Mouse (Mus musculus) lung, postnatal 0 days (tissue): ENCODE data around the gene Ripor1. TPM values are rescaled to one million over a fixed set of nuclear protein-coding genes. Genes with fewer than 3 reads are reported as not detected.

Experiments used
- ATAC-seq: fragments of 200-750 bp; cut with Nextera tagmentation; 2 replicates; pipeline ENCODE4 v1.8.0; 2017; ENCODE audit warnings: moderate library complexity
- DNase-seq: peaks from one replicate; pipeline ENCODE4 v3.0.0-alpha.2; 2016; ENCODE audit warnings: low spot score
- H3K27ac ChIP-seq: fragments of 300-500 bp; sonication (generic); 2 replicates; pipeline ENCODE4 v1.5.1; 2014; ENCODE audit warnings: antibody characterized with exemption, mild to moderate bottlenecking, low read length, mixed read lengths
- H3K27me3 ChIP-seq: fragments of 300-500 bp; sonication (generic); replicated peaks from 2 replicates; pipeline ENCODE4 v1.6.1; 2014; ENCODE audit warnings: low read length, mixed read lengths; ENCODE audit not compliant: insufficient read depth
- H3K36me3 ChIP-seq: fragments of 300-500 bp; sonication (generic); 2 replicates; pipeline ENCODE4 v1.6.1; 2014; ENCODE audit warnings: low read length, mixed read lengths; ENCODE audit not compliant: insufficient read depth
- H3K4me1 ChIP-seq: fragments of 300-500 bp; sonication (generic); 2 replicates; pipeline ENCODE4 v1.6.1; 2014; ENCODE audit warnings: antibody characterized with exemption, low read depth, low read length, mixed read lengths; ENCODE audit not compliant: insufficient read depth
- H3K4me2 ChIP-seq: fragments of 300-500 bp; sonication (generic); replicated peaks from 2 replicates; pipeline ENCODE4 v1.6.1; 2014; ENCODE audit warnings: low read depth, mild to moderate bottlenecking, low read length, moderate library complexity, mixed read lengths
- H3K4me3 ChIP-seq: fragments of 300-500 bp; sonication (generic); 2 replicates; pipeline ENCODE4 v1.5.1; 2014; ENCODE audit warnings: low read depth, low read length
- H3K9ac ChIP-seq: fragments of 300-500 bp; sonication (generic); replicated peaks from 2 replicates; pipeline ENCODE4 v1.6.1; 2014; ENCODE audit warnings: low read depth, mild to moderate bottlenecking
- H3K9me3 ChIP-seq: fragments of 300-500 bp; sonication (generic); 2 replicates; pipeline ENCODE4 v1.6.1; 2016; ENCODE audit warnings: low read length, mixed read lengths
- CTCF ChIP-seq: IDR thresholded peaks from 2 replicates; pipeline ENCODE4 v1.5.1; 2016; ENCODE audit warnings: antibody characterized with exemption, mild to moderate bottlenecking
- EP300 ChIP-seq: IDR thresholded peaks from 2 replicates; pipeline ENCODE4 v1.6.1; 2016; ENCODE audit warnings: antibody characterized with exemption, mild to moderate bottlenecking, control low read depth
- WGBS: fragments of 180-500 bp; shearing (Covaris S2); extraction: QIAGEN DNeasy Blood & Tissue Kit; methylation state at CpG from one replicate; pipeline ENCODE4 v1.1.7; 2014; 5-methylcytosine and 5-hydroxymethylcytosine counted together
- polyA plus RNA-seq: library from polyadenylated mRNA; unstranded; fragments of >200 nt; fragmentation: Nextera tagmentation; extraction: Ambion mirVana; gene quantifications from 2 replicates; pipeline ENCODE4 v1.2.1, GENCODE M21; 2015

Ripor1 gene
- polyA plus RNA-seq, 1 experiment from 2014 or later, result 28.5 TPM

DNA sequence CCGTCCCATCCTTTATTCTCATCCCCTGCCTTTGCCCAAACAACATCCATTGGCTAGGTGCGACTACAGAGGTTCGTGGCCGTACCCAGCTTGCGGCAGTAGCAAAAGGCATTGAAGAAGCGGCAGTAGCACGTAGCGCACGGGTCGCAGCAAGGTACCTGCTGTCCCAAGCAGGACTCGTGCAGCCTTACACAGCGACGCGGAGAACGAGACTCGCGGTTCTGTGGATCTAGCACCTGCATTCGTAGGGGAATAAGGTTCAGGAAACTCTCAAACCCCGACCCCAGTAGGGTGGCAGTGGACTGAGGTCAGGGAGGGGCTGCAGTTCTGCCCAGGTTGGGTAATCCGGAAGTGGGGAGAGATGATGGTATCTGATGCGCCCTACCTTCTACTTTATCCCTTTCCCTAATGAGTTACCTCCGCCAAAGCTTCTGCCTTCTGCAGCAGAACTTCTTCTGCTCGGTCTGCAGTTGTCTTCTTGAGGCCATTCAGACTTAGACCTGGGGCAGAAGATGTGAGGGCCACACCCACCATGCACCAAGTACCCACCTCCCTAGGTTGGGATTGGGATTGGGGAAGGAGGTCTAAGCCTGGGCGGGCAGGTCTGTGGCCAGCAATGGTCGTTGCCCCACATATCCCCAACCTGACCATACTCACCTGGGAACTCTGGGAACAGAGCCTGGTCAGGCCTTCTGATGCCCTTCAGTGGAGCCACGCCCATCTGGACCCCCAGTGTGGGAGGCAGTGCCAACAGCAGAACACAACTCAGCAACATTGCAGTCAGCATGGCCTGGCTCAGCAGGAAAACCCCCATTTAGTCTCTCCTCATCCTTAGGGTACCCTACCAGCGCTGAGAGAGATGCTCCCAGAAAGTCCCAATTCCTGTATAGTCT, 38.1 kb upstream of the Ripor1 start:
- Histone ChIP-seq H3K4me3 (peak overlapping the region; percentile 88), H3K4me1 (peaks cover 16% of the 10 kb centered on the region; the same call in 1 of the 2 replicates), H3K27me3 (no peaks in the 10 kb centered on the region), H3K4me2 (peak overlapping the region; percentile 83), H3K9me3 (no peaks in the 10 kb centered on the region), H3K9ac (peak overlapping the region; percentile 43), H3K36me3 (no peaks in the 10 kb centered on the region; the same call in 1 of the 2 replicates), H3K27ac (no peak overlapping the region; the same call in 1 of the 2 replicates)
- WGBS, result 25% methylated on average over 27 of the region's 27 CpGs
- no peak for TF ChIP-seq EP300
- TF ChIP-seq CTCF, result no peak
- no peak for ATAC-seq
- DNase-seq, result no peak

DNA sequence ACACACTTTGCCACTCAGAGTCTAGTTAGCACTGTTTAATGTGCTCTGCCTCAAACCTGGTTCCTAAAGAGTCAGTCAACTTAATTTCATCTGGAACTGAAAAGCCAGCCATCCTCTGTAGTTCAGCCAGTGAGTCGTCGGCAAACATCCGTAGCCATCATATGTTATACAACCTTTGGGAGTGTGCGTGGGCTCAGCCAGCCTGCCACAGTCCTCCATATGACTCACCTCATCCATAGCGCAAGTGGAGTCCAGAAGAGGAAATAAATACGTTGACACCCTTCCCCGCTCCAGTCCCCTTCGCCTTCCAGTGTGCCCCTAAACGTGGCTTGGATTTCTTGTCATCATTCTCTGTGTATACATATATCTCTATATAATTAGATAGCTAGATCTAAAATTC, 33.2 kb upstream of the Ripor1 start:
- H3K27ac ChIP-seq, result no peak overlapping the region
- no peak overlapping the region for H3K9ac ChIP-seq
- ATAC-seq, result no peak
- no peaks in the 10 kb centered on the region; the same call in 1 of the 2 replicates for H3K36me3 ChIP-seq
- DNase-seq, result no peak
- TF ChIP-seq EP300 (no peak), CTCF (no peak)
- H3K4me1 ChIP-seq, result peaks cover 3% of the 10 kb centered on the region; the same call in 1 of the 2 replicates
- WGBS, result 76% methylated on average over 9 of the region's 9 CpGs
- no peaks in the 10 kb centered on the region for H3K9me3 ChIP-seq
- no peak overlapping the region for H3K4me3 ChIP-seq
- H3K4me2 ChIP-seq, result no peak overlapping the region
- H3K27me3 ChIP-seq, result no peaks in the 10 kb centered on the region

DNA sequence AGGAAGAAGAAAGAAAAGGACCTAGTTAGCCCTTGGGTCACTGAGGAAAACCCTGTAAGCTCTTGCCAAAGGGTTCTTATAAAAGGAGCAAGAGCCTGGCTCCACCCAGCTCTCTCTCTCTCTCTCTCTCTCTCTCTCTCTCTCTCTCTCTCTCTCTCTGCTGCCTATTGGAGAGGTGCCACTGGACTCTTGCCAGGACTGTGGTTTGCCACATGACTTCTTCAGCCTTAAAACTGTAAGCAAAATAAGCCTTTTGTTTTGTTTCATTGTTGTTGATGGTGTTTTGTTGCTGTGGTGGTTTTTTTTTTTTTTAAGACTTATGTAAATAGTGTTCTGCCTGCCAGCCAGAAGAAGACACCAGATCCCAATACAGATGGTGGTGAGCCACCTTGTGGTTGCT, 31.6 kb upstream of the Ripor1 start:
- Histone ChIP-seq H3K36me3 (no peaks in the 10 kb centered on the region; the same call in 1 of the 2 replicates), H3K9ac (no peak overlapping the region), H3K4me1 (no peaks in the 10 kb centered on the region), H3K4me3 (no peak overlapping the region), H3K9me3 (no peaks in the 10 kb centered on the region), H3K4me2 (no peak overlapping the region), H3K27me3 (no peaks in the 10 kb centered on the region), H3K27ac (no peak overlapping the region)
- ATAC-seq, result no peak
- TF ChIP-seq EP300 (no peak), CTCF (no peak)
- peak; percentile 58 for DNase-seq

DNA sequence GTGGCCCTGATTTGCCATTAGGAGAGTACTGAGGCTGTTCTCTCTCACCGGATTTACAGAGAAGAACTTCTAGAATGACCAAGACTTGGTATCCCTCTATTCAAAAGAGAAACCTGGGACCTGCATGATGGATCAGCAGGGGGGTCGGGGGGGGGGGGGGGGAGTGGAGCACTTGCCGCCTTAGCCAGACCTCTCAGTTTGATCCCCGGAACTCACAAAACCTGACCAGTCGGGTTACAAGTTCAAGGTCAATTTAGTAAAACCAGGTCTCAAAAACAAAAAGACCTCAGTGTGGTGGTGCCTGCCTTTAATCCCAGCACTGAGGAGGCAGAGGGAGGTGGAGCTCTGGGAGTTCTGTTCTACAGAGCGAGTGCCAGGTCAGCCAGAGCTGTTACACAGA, 30.3 kb upstream of the Ripor1 start:
- no peak overlapping the region for H3K27ac ChIP-seq
- no peak overlapping the region for H3K4me2 ChIP-seq
- 43% methylated on average over 6 of the region's 6 CpGs for WGBS
- H3K4me1 ChIP-seq, result no peaks in the 10 kb centered on the region
- H3K36me3 ChIP-seq, result no peaks in the 10 kb centered on the region; the same call in 1 of the 2 replicates
- TF ChIP-seq EP300, result no peak
- no peak for TF ChIP-seq CTCF
- no peaks in the 10 kb centered on the region for H3K27me3 ChIP-seq
- H3K9ac ChIP-seq, result no peak overlapping the region
- H3K4me3 ChIP-seq, result no peak overlapping the region
- DNase-seq, result no peak
- no peak for ATAC-seq
- no peaks in the 10 kb centered on the region for H3K9me3 ChIP-seq

DNA sequence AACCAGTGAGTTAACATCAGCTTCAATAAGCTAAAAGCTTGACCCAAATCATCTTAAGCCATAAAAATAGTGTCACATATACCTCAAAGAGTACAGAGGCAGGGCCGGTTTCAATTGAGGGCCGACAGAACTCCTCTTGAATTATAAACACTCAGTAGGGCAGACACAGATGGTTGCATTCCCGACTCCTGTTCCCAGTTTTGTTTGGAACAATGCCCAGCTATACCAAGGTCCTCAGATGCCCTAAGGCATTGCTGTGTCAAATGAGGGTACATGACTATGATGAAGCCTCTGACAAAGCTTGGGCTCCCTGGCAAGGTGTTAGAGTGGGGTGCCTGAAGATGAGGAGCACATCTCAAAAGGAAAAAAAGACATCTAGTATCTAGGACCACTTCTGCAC, 29.5 kb upstream of the Ripor1 start:
- no peak for ATAC-seq
- no peak overlapping the region for H3K4me2 ChIP-seq
- H3K9me3 ChIP-seq, result no peaks in the 10 kb centered on the region
- no peak for DNase-seq
- H3K4me3 ChIP-seq, result no peak overlapping the region
- no peaks in the 10 kb centered on the region for H3K4me1 ChIP-seq
- H3K36me3 ChIP-seq, result no peaks in the 10 kb centered on the region
- WGBS, result 44% methylated on average over 3 of the region's 3 CpGs
- TF ChIP-seq CTCF, result no peak
- no peak for TF ChIP-seq EP300
- H3K27ac ChIP-seq, result no peak overlapping the region
- no peak overlapping the region for H3K9ac ChIP-seq
- no peaks in the 10 kb centered on the region for H3K27me3 ChIP-seq

DNA sequence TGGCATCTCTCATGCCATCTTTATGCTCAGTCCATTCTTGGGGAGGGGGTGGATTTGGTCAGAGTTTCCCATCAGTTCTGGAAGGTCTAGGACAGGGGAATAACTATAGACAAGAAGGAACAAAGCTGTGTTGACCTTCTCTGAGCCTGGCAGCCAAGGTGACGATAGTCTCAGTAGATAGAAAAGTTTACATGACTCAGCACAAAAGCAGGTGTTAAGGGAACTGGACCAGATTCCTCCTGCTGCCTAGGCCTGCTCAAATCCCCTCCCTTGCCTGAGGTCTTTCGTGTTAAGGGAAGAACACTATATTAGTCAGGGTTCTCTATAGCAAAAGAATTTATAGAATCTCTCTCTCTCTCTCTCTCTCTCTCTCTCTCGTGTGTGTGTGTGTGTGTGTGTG, 25.3 kb upstream of the Ripor1 start:
- H3K9ac ChIP-seq, result no peak overlapping the region
- no peak overlapping the region for H3K27ac ChIP-seq
- ATAC-seq, result no peak
- H3K4me1 ChIP-seq, result no peaks in the 10 kb centered on the region
- DNase-seq, result no peak
- no peaks in the 10 kb centered on the region for H3K27me3 ChIP-seq
- no peak overlapping the region for H3K4me2 ChIP-seq
- H3K9me3 ChIP-seq, result no peaks in the 10 kb centered on the region
- H3K4me3 ChIP-seq, result no peak overlapping the region
- no peaks in the 10 kb centered on the region for H3K36me3 ChIP-seq
- 22% methylated on average over 3 of the region's 3 CpGs for WGBS
- TF ChIP-seq EP300 (no peak), CTCF (no peak)
